Mouse (Mus musculus) cerebellum, adult 9-10 months (tissue): ENCODE data around the gene Fam47c.

ENCODE experiments used
- DNase-seq: peaks from one replicate; pipeline ENCODE4 v3.0.0; 2022

Gene Fam47c

DNA sequence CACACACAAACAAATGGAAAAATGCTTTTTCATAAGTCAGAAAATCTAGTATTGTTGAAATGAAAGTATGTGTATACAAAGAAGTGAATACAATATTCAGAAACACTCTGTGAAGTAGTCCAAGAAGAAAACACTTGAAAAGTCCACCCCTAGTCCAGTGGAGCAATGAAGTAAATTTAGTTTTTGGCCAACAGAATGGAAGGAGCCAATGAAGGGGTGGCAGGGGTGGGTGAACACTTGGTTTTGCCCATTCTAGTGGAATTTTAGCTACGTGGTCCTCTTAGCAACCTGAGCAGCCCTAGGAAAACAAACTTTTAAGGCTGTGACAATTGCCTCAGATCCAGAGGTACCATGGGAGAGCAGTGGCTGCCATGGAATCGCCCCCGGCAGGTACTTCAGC lies at the start of gene Fam47c:
Fam47c (plus strand) TSS at position 301 of the 400 bp plus-strand sequence.
- DNase-seq: no peak

GRCm38 (mm10) chrX:78769408-78769807 lies 31.8 kb downstream of the Fam47c start:
- no peak for DNase-seq

- DNase-seq: no peak
Measured at GRCm38 (mm10) chrX:78777078-78777477, 39.5 kb downstream of the Fam47c start.
